In the genomic region with DNA sequence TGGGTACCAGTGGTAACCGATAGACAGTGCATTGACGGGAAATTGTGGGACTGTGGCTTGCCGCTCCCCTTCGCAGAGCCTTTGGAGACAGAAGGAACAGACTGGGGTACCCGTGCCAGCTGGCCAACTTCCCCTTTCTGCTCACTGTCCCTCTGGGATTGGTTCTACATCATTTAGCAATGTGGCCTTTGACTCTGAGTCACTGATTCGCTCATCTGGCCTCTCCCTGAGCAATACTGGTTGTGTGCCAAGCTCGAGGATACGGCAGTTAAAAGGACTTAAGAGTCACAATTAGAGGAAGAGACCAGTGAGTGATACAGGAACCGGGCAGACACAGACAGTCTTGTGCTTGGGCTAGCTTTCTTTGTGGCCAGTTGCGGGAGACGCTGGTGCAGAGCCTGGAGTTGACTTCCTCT, we compare ENCODE assay signal across 10 mouse cellular contexts.
DNase-seq lines count a peak whose midpoint lies in the region; ATAC-seq lines count a peak whose summit lies in the region.
"Had no signal": no experiment of that assay in that cellular context is flagged by ENCODE, and none has a peak within 500 bp of the region (broad histone marks: within the 10 kb centered on the region; RNA-seq: fewer than 3 reads in every experiment).

No protein-coding gene starts in this region.

- H3K27ac ChIP-seq in midbrain, embryonic 16.5 days (ENCODE audit: low read length) = no peak overlapping the region
- no peak overlapping the region for H3K27ac ChIP-seq in midbrain, embryonic 15.5 days
- no peak overlapping the region for H3K27ac ChIP-seq in forebrain, embryonic 11.5 days (ENCODE audit: low read depth, low read length)
- H3K27ac ChIP-seq: embryonic facial prominence, embryonic 15.5 days; midbrain, embryonic 12.5 days; stomach, embryonic 15.5 days had no signal

- no peak overlapping the region for H3K4me3 ChIP-seq in midbrain, embryonic 16.5 days (ENCODE audit: low read depth, low read length)
- H3K4me3 ChIP-seq in midbrain, embryonic 15.5 days = no peak overlapping the region
- no peak overlapping the region for H3K4me3 ChIP-seq in forebrain, embryonic 11.5 days (ENCODE audit: low read depth, low read length)
- H3K4me3 ChIP-seq: embryonic facial prominence, embryonic 15.5 days; midbrain, embryonic 12.5 days; stomach, embryonic 15.5 days had no signal

- intact Hi-C loops in gastrocnemius, postnatal 36 days (cut with DNase I) = no loop called here

- peak; percentile 53 for DNase-seq in adrenal gland, postnatal 25 days
- peak; percentile 68 to 71 for DNase-seq in gastrocnemius, postnatal 36 days
- DNase-seq in lung, postnatal 14 days = peak; percentile 13
- no peak for DNase-seq in forebrain, embryonic 11.5 days (ENCODE audit: low spot score)
- no peak for DNase-seq in spleen, postnatal 4 days (ENCODE audit: low spot score in 2 of 2)

- ATAC-seq in midbrain, embryonic 16.5 days = 0 out of 2 replicates have a peak, but pooled peaks have one; percentile 21
- ATAC-seq in midbrain, embryonic 15.5 days (replicated peaks) = no peak
- no peak for ATAC-seq in forebrain, embryonic 11.5 days (replicated peaks; ENCODE audit: low FRiP score)

- no peaks in the 10 kb centered on the region for H3K36me3 ChIP-seq in midbrain, embryonic 16.5 days (ENCODE audit: control insufficient read depth, insufficient read depth, low read length)
- no peaks in the 10 kb centered on the region for H3K36me3 ChIP-seq in midbrain, embryonic 15.5 days (replicated peaks)
- H3K36me3 ChIP-seq in forebrain, embryonic 11.5 days (ENCODE audit: control insufficient read depth, insufficient read depth, low read length) = no peaks in the 10 kb centered on the region
- H3K36me3 ChIP-seq: embryonic facial prominence, embryonic 15.5 days; midbrain, embryonic 12.5 days; stomach, embryonic 15.5 days had no signal

- H3K9me3 ChIP-seq in midbrain, embryonic 16.5 days (replicated peaks; ENCODE audit: control insufficient read depth, low read length, poor library complexity, severe bottlenecking) = no peaks in the 10 kb centered on the region
- H3K9me3 ChIP-seq in midbrain, embryonic 15.5 days = no peaks in the 10 kb centered on the region
- H3K9me3 ChIP-seq in forebrain, embryonic 11.5 days (ENCODE audit: control insufficient read depth, low read length) = peaks cover 3% of the 10 kb centered on the region; the same call in 1 of the 2 replicates
- H3K9me3 ChIP-seq: embryonic facial prominence, embryonic 15.5 days; midbrain, embryonic 12.5 days; stomach, embryonic 15.5 days had no signal

- WGBS in midbrain, embryonic 16.5 days = 70% methylated on average over 11 of the region's 11 CpGs
- whole genome bisulfite sequencing in midbrain, embryonic 15.5 days = 71% methylated on average over 11 of the region's 11 CpGs
- WGBS in forebrain, embryonic 11.5 days = 86% methylated on average over 11 of the region's 11 CpGs

- no peak overlapping the region for H3K9ac ChIP-seq in midbrain, embryonic 16.5 days (ENCODE audit: low read depth, low read length)
- H3K9ac ChIP-seq in midbrain, embryonic 15.5 days = no peak overlapping the region
- no peak overlapping the region for H3K9ac ChIP-seq in forebrain, embryonic 11.5 days (ENCODE audit: low read length)
- H3K9ac ChIP-seq: embryonic facial prominence, embryonic 15.5 days; stomach, embryonic 15.5 days had no signal

- H3K27me3 ChIP-seq in midbrain, embryonic 16.5 days (ENCODE audit: control insufficient read depth, insufficient read depth, low read depth, low read length) = no peaks in the 10 kb centered on the region
- no peaks in the 10 kb centered on the region for H3K27me3 ChIP-seq in midbrain, embryonic 15.5 days (replicated peaks)
- no peaks in the 10 kb centered on the region for H3K27me3 ChIP-seq in forebrain, embryonic 11.5 days (ENCODE audit: control insufficient read depth, insufficient read depth, low read length)

- H3K4me2 ChIP-seq in midbrain, embryonic 16.5 days (ENCODE audit: low read length) = no peak overlapping the region
- no peak overlapping the region for H3K4me2 ChIP-seq in midbrain, embryonic 15.5 days
- H3K4me2 ChIP-seq in forebrain, embryonic 11.5 days (ENCODE audit: low read depth, low read length, severe bottlenecking) = no peak overlapping the region
- H3K4me2 ChIP-seq: embryonic facial prominence, embryonic 15.5 days; midbrain, embryonic 12.5 days; stomach, embryonic 15.5 days had no signal

- H3K4me1 ChIP-seq in midbrain, embryonic 16.5 days (ENCODE audit: control insufficient read depth, insufficient read depth, low read length) = no peaks in the 10 kb centered on the region
- peaks cover 14% of the 10 kb centered on the region for H3K4me1 ChIP-seq in midbrain, embryonic 15.5 days
- H3K4me1 ChIP-seq in forebrain, embryonic 11.5 days (replicated peaks; ENCODE audit: control insufficient read depth, insufficient read depth, low read length) = peaks cover 3% of the 10 kb centered on the region; the same call in 1 of the 2 replicates

Comparison
In these comparisons a context has a peak if more than half of its experiments do, and no peak if none do; other contexts are left out.
1. DNase-seq: peak in adrenal gland, postnatal 25 days (single experiment), gastrocnemius, postnatal 36 days (2 of 2) and lung, postnatal 14 days (single experiment); none in forebrain, embryonic 11.5 days (single experiment) and spleen, postnatal 4 days (0 of 2).